Mouse (Mus musculus): ENCODE measurements at regions not wholly inside any gene's neighbourhood (a gene's known extent, or its start where the extent isn't known, plus 50 kb on each side); places are given as distances from the start of the nearest gene placed in this dataset.

DNA sequence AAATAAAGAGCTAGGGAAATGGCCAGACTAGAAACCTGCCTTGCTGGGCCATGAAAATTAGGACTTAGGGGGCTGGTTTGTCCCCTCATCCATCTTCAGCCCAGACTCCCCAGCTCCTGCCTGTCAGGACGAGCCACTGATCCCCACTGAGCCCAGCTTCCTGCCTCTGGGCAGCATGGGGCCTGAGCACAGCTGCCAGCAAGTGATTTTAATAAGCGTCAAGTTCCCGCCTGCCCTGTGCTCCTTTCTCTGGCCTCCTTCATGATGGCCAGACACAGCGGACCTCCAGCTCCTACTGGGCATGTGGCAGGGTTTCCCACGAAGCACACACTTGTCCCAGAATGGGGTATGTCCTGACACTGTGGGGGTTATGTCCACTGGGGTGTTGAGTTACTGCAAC lies 139.1 kb upstream of the Irx3 start:
- no peak for DNase-seq

DNA sequence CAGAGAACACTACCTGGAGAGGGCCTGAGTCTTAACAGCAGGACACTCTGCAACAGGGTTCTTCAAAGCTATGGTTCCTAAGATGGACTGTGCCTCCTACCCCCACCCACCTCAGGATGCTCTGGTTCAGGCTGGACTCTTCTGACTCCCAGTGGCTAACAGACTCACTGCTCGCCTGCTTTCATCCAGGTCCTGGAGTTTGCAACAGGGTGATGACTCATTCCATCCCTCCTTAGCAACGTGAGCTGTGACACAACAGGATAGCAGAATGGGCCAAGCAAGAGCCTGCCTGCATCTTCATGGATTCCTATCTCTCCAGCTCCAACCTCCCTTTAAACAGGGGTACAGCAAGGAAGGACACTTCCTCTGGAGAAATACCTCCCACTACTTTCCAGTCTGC lies 135.4 kb upstream of the Irx3 start:
- no peak for DNase-seq

DNA sequence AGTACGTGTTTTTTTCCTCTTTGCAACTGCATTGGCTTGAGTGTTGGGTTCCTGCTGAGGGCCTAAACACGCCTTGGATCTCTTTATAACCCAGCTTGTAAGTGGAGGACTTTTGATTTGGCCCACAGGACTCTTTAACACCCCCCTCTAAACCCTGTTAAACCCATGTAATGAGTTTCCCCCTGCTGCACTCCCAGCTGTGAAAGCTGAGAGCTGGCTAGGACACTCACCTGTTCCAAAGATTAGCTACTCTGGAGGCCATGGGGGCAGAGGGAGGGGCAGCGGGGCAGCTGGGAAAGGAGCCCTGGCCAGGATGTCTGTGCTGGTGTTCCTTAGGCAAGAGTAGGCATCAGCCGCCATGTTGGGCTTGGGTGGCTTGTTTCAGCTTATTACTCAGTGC lies 128.7 kb upstream of the Irx3 start:
- no peak for DNase-seq

DNA sequence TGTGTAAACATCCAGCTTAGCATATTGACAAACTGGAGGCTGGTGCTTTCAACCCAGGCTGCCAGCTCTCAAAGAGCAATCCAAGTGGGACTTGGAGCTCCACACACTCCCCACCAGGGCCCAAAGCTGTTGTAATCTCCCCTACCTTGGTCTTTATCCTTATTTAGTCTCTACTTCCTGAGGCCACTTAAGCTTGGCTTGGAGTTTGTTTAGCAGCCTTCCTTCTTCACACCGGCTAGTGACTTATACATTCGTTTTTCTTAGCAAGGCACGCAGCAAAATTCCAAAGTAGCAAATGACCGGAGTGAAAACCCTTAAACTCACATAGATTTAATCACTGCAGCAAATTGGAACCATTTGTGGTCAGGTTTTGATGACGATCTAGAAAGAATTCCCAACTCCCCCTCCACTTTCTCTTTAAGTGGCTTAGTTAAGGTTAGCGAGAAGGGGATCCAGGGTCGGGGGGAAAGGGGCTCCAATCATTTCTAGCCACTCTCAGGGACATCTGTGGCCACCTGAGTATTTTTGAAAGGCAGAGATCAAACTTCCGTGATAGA lies 124.2 kb upstream of the Irx3 start:
- DNase-seq: no peak

DNA sequence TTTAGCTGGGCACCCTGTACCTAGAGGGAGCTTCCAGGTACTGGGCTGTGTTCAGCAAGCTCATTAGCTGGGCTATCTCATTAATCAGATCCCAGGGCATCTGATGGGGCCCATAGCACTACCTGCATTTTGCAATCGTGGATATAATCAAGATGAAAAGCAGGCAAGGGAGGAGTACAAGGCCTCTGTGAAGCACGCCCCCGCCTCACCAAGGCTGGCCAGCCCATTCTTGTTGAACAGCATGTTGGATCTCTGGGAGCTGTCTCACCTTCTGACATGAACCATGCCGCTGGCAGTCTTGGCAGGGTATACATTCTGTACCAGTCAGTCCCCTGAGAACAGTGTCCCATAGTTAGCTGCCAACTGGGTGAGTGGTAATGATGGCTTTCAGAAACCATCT lies 122.3 kb upstream of the Irx3 start:
- DNase-seq: no peak

DNA sequence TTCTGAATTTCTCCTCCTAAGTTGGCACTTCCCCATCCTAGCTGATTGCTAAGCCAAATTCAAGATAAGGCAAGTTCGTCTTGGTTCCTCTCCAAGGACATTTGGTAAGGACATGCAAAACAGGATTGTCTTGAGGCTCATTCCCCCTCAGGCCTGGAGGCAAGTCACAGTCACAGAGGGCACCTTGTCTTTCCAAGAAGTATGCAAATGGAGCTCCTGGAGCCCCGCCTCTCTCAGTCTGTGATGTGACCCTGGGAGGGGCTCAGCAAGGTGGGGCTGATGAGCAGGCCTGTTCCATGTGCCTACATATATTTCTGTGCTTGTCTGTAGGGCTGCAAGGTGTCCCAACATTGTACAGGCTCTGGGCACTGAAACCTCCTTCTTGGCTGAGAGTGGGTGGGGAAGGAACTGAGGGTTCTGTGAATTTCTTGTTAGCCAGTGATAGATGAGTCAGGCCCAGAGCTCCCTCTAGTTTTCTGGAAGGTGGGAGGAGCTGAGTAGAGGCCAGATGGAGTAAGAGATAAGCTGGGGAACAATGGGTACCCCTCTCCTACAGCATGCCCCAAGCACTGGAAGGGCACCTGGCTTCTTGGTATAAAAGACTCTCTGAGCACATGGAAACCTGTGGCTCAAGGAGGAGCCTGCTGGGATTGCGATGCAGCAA lies 120.5 kb upstream of the Irx3 start:
- DNase-seq: no peak

DNA sequence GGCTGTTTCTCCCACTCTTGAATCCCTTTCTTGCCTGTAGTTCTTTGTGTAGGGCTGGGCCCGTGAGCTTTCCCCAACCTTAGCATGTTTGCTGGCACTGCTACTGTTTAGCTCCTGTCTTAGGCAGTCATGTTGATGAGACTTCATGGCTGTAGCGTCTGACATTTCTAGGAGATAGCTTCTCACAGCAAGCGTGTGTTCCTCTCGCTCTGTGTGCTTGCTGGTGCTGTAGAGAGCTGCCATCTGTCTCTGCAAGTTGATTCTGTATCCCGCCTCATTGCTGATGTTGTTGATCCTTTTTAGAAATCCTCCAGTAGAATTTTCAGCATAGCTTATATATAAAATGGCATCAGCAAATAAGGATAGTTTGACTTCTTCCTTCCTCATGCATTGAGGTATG lies 116.0 kb upstream of the Irx3 start:
- DNase-seq: no peak

DNA sequence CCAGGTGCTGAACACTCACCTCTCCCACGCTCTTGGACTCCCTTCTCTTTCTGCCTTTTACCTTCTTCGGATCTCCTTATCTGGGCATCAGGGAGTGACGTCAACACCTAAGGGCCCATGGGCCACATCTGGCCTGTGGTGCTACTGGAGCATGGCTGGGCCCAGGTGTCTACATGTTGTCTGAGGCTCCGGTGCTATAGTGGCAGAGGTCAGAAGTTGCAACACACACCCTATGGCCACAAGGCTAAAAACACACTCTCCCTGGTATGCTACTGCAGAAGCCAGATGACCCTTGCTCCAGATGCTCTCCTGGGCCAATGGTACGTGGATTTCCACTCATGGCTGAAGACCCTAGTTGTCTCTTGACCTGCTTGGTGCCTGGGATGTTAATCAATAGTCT lies 112.1 kb upstream of the Irx3 start:
- DNase-seq: no peak

DNA sequence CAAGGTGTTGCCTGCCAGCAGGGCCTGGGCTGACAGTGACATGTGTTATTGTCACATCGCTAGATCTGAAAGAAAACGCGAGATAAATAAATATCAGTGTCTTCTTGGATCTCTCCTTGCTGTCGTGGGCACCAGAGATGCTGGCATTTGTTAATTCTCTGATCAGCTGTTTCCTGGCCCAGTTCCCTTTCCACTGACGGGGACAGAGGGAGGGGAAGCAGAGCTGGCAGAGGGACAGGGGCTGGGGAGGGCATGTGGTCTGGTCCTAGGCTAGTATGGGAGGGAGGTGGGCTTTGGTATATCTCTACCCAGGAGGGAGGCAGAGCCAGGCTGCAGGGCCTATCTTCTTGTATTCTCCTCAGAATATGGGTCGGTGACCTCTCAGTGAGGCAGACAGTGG lies 111.3 kb upstream of the Irx3 start:
- DNase-seq: no peak

DNA sequence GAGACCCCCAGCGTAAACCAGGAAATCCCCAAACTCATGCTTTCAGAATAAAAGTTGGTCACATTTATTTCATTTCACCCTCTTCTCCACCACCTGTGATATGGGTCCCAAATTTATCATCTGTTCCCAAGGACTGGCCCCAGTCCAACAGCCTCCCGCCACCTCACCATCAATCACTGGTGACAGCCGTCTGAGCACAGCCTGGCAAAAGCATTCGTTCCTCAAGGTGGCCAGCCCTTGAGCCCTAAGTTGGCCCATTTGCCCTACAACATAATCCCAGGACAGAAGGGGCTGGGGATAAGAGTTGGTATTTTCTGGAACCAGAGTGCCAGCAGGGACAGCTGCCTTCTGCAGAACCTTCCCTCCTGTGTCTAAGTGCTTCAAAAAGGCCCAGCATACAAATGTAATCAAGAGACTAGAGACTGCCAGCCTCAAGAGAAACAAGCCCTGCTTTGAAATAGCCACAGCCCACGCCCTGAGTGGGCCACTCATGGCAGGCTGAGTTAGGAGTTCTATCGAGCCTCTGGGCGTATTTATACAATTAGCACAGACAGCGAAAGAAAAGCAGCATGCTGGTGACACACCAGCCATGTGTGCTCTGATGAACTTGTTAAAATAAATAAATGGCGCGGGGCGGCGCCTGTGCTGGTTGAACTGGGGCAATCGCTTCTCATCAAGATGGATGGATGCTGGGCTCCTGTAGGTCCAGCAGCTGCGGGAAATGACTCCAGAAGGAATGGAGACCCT lies 107.9 kb upstream of the Irx3 start:
- DNase-seq: no peak

DNA sequence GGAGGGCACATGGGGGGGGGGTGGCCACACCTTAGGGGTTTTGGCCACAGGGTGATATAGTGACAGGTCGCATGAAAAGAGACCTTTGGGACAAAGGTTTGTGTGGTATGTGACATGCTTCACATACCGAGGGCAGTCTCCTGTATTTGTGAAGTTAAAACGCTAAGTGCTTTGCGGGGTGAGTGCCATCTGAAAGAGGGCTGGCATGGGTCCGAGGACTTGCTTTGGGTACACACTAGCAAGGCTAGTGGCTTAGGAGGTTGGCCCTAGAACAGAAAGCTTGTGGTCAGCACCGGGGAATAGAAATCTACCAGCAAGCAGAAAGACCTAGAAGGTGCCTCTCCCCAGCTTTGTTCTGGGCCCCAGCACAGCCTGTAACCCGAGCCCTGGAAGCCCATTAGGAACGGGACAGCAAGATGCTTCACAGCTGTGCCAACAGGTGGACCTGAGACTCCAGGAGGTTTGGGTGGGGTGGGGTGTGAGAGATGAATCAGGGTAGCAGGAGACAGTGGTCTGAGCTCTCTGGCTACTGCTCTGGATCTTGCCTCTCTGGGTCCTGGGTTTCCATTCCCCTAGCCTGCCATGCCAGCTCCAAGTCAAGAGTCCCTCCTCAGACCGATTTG lies 107.0 kb upstream of the Irx3 start:
- DNase-seq: no peak

DNA sequence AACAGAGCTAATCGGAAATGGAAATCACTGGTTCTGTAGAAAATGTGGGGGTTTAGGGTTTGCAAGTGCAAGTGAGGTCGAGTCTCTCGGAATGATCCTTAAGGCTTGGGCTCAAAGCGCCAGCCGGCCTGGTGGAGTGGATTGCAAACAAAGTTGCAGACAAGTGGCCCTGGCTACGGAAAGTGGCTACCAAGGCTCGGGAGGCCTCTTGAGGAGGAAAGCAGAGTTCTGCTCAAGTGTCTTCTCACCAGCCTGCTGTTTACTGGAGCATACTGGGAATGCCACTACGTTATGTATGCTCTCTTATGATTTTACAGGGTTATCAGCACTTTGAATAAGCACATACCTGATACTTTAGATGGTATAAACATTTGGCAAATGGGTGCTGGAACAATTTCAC lies 105.3 kb upstream of the Irx3 start:
- no peak for DNase-seq

DNA sequence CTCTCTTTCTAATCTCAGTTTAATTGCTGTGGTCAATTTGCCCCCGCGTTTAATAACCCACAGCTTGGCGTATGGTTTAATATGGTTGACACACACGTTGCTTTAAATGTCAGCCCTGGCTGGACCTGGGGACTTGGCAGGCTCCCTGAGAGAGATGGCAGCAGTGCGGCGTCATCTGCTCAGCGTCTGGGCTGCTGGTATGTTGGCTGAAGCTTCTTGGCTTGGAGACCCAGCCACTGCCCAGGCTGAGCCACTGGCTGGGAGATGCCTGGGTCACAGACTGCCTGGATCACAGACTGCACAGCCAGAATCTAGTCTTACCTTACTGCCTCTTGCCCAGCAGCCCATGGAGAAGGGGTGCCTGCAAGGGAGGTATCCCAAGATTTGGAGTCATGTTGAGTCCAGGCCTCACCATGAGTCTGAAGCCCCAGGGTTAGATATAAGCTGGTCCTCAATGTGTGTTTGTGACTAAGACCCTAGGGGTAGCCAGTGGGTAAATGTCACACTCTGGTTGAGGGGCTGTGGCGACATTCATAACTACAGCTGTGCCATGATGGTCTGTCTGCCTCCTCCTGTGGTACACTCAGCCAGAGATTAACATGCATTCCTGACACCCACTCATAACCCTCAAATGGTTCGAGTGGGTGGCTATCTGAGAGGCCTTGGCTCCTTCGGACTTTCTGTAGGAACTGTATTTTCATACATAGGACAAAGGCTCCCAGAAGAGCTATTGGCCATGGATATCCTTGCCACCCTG lies 99.8 kb upstream of the Irx3 start:
- DNase-seq: peak; percentile 8 to 20

DNA sequence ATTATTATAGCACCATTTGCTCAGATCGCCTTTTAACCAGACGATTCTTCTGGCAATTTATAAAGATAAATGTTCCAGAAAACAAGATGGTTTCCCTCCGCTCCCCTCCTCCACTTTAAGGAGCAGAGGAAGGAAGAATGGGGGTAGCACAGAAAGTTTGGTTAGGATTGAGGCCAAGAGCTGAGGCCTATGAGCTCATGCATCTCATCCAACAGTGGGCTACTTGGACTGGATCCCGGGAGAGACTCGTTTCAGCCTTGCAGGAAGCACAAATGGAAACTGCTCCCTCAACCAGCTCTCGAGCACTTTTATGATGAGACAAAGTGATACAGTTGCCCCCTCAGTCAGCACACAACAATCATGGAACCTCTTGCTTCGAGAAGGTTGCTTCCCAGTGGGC lies 97.9 kb upstream of the Irx3 start:
- no peak for DNase-seq

DNA sequence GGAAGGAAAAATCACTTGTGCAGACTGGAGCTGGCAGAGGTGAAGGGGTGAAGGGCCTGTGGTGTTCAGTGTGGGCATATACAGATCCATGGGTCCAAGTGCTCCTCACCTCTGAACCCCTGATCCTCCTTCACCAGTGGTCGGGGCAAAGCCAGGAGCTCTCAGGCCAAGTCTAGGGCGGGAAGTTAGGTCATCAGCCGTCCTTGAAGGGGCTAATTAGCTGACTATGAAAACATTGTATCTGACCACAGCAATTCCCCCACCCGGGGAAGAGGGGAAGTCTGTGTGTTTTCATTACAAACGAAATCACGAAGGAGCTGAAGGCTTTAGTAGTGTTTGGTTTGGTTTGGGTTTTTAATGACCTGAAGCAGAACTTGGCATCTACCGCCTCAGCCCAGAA lies 95.5 kb upstream of the Irx3 start:
- no peak for DNase-seq

DNA sequence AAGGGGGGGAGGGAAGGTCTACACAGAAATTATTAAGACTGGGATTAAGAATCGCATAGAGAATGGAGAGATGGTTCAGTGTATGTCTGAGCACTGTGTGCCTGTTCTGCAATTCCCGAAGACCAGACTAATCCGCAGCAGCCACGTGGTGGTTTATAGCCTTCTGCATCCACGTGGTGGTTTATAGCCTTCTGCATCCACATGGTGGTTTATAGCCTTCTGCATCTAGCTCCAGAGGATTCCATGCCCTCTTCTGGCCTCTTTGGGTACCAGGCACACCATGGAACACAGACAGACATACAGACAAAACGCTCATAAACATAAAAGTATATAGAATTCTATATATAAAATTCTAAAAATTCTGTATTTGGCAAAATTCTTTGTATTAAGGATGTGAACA lies 94.1 kb upstream of the Irx3 start:
- no peak for DNase-seq

DNA sequence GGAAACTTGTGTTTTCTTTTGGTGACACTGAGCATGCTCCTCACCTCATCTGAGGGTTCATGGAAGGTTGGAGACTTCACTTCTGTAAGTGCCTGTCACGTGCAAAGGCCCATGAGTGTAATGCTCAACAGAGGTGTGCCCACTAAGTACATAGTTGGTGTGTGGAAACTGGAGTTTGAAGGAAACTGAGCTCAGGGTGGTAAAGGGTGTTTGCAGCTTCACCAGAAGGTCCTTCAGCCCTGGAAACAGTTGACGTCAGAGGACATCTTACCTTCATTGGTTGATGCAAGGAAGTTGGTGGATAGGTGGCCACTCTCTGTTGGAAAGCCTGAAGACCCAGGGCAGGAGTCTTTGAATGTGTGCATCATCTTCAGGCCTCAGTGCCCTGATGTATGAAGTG lies 83.0 kb upstream of the Irx3 start:
- DNase-seq: no peak

DNA sequence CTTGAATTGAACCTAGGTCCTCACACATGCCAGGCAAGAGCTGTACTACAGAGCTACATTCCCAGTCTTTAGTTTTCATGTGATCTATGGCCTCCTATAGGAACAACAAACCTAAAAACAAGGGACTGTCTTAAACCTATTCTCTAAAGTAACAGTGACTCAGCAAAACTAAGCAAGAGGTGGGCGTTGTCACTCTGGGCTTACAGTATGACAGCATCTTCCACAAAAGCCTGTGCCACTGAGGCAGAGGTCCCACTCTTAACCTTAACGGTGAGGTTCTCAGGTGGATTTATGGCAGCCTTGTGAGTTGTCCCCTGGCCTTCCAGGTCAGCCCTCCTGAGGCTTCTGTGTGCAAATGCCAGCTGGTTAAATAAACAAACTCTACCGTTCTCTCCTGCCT lies 82.5 kb upstream of the Irx3 start:
- no peak for DNase-seq

DNA sequence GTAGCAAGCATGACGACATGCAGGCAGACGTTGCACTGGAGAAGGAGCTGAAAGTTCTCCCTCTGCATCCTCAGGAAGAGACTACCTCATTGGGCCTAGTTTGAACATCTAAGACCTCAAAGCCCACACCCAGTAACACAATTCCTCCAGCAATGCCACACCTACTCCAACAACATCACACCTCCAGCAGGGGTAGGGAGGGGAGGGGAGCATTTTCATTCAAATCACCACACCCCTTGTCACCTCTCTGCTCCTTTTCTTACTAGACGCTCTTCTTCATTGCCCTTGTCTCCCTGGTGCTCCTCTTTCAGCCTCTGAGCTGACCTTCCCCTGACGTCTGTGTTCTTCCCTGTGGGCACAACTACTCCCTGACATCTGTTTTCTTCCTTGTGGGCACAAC lies 81.1 kb upstream of the Irx3 start:
- no peak for DNase-seq

DNA sequence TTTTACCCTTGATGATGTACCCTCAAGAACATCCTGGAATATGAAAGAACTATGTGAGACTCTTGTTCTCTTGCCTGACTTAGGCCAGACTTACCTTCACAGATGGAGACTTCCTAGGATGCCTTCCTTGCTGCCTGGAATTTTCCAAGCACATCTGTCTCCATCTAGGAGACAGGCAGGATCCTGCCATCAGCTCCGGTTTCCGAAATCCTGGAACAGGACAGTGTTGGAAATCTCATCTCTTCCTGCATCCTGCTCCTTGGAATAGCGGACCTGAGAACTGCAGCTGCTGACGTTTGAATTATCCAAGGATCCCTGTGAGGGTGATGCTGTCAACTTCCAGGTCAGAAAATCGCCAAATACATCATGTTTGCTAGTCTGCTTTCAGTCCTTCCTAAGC lies 77.0 kb upstream of the Irx3 start:
- DNase-seq: no peak

DNA sequence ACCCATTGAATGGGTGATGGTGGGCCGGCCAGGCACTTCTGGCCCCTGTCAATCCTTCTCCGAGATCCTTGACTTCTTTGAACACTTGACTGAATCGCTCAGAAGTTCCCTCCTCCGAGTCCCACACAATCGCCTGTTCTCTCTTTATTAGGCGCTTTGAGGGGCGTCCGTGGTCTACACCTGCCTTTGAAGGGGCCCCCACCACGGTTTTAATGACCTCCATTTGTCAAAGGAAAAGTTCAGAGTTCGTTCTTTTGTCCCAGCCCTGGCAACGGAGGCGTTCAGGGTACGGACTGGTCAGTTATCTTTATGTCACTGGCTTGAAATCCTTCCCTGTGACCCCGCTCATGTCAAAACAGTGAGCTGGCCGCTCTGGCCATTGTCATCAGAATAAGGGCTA lies 74.3 kb upstream of the Irx3 start:
- no peak for DNase-seq

DNA sequence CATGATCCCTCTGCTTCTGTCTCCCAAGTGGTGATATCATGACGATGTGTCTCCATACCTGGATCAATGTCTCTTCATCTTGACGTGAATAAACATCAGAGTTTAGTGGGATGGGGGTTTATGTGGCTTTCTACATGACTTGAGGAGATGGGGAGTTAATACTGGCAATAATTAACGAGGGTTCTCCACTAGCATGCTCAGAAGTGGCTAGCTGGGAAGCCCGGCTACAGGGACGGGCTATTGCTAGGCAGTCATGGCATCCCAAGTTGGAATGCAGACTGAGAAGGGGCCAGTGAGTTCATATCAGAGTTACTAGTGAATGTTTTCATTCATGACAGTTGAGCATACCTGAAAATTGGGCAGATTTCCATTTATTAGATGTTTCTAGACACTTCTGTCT lies 71.4 kb upstream of the Irx3 start:
- no peak for DNase-seq
